Mouse (Mus musculus) layer of hippocampus, adult 2 months (tissue): ENCODE measurements around the gene Mymx. TPM values are rescaled to one million over a fixed set of nuclear protein-coding genes. Genes with fewer than 3 reads are reported as not detected.
A peak's percentile ranks its signal among the peaks of the same experiment; 100 is the strongest.

ENCODE experiments used
- DNase-seq, 2 experiments: peaks; one replicate each; pipeline ENCODE4 v3.0.0; 2022; ENCODE audit warnings: low spot score in 2 of 2
- H3K27ac ChIP-seq: fragments of 200-600 bp; 2 replicates; pipeline ENCODE4 v1.8.1; 2022
- H3K4me3 ChIP-seq: fragments of 200-600 bp; 2 replicates; pipeline ENCODE4 v1.8.1; 2022; ENCODE audit warnings: mild to moderate bottlenecking
- CTCF ChIP-seq: fragments of 200-600 bp; conservative IDR thresholded peaks from 2 replicates; pipeline ENCODE4 v1.8.1; 2022; ENCODE audit warnings: antibody characterized with exemption, mild to moderate bottlenecking, moderate library complexity
- total RNA-seq, 2 experiments: library from RNA; stranded (reverse); gene quantifications; 2 replicates each; pipeline ENCODE4 v1.2.3; 2021

Gene Mymx
- total RNA-seq, 2 experiments from 2014 or later, result not detected

- peak overlapping the region; percentile 58 for H3K27ac ChIP-seq
- no peak for TF ChIP-seq CTCF
- no peak for DNase-seq
- peak overlapping the region; percentile 15; the same call in 1 of the 2 replicates for H3K4me3 ChIP-seq
Measured at GRCm38 (mm10) chr17:45591701-45592605, 9.9 kb downstream of the Mymx start.

DNA sequence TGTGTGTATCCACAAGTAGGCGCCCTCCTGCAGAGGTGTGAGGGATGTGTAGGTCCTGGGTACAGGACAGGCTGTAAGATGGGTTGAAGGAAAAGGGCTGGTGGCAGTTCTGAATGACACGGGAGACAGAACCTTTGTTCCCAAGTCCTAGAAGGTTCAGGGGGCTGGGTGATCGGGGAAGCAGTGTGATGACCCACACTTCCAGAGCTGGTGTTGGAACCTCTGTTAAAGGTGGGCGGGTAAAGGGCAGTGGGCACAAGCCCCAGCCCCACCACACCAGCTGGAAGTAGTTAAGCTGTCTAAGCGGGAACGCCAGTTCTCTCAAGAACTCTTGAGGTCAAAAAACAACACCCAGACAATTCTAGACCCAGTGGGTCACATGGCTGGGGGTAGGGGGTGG, 11.5 kb downstream of the Mymx start:
- no peak for TF ChIP-seq CTCF
- Histone ChIP-seq H3K27ac (no peak overlapping the region), H3K4me3 (no peak overlapping the region)
- no peak for DNase-seq

DNA sequence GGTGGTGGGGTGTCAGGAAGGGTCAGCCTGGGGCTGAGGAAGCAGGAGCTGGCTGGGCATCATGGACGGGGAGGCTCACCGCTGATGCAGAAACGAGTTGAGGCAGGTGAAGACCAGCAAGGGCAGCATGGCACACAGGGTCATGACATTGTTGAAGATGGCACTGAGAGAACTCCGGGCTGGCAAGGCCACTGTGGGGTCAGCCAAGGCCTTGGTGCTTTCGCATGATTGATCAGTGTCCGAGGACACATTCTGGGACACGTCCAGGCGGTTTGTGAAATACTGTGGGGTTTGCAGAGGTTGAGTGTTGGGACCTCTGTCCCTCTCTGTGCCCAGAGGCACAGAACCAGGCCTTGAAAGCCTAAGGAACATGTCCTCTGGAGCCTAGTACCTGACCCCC, 12.1 kb downstream of the Mymx start:
- TF ChIP-seq CTCF, result no peak
- H3K27ac ChIP-seq, result no peak overlapping the region
- DNase-seq, result no peak
- H3K4me3 ChIP-seq, result no peak overlapping the region

DNA sequence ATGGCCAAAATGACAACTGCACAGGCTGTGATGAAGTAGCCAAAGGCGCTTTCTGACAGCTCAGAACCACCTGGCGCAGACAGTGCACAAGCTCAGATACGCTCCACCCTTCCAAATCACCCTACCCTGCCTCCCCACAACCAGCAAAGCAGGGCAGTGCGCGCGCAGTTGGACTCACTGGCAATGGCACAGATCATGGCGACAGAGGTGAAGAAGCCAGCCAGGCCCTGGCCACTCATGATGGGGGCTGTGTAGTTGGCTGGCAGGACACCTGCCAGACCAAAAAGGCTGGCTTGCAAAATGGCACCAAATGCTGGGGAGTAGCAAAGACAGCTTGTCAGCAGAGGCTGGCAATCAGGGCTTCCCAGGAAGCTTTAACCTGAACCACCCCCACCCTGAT, 12.7 kb downstream of the Mymx start:
- TF ChIP-seq CTCF, result no peak
- H3K4me3 ChIP-seq, result no peak overlapping the region
- DNase-seq, result no peak
- no peak overlapping the region for H3K27ac ChIP-seq

- TF ChIP-seq CTCF, result no peak
- no peak for DNase-seq
- H3K4me3 ChIP-seq, result no peak overlapping the region
- no peak overlapping the region for H3K27ac ChIP-seq
Measured at GRCm38 (mm10) chr17:45588370-45588769, 13.5 kb downstream of the Mymx start.

GRCm38 (mm10) chr17:45586449-45586837, 15.5 kb downstream of the Mymx start:
- no peak for DNase-seq
- peak; percentile 64 for TF ChIP-seq CTCF
- no peak overlapping the region for H3K4me3 ChIP-seq
- H3K27ac ChIP-seq, result no peak overlapping the region

DNA sequence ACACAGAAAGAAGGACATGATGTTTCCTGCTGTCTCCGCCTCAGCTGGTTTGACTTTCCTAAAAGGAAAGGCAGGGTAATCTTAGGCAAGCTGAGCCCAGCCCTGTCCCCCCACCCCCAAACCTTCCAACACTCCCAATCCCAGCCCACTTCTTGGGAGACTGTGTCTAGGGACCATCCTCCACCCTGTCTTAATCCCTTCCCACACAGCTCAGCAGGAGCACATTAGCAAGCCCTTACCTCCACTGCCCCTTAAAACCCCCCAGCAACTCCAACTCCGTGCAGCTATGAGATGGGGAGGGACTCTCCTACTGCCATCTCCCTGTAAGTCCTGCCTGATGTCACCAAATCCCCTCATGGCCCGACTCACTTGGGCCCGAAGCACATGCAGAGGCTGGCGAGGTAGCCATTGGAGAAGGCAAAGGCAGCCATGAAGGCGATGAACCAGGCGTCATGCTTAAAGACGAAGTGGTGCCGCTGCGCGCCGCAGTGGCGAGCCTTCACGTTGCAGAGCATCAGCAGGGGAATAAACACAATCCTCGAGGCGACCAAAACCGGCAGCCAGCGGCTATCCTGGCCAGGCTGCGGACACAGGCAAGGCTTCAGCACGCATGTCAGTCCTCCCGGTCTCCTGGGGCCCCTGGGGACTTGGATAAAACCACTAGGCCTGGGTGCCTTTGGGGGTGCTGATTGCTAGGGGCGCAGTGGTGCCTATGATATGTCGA, 16.0 kb downstream of the Mymx start:
- Histone ChIP-seq H3K4me3 (no peak overlapping the region), H3K27ac (peak overlapping the region; percentile 70)
- DNase-seq, result no peak
- no peak for TF ChIP-seq CTCF

- H3K4me3 ChIP-seq, result no peak overlapping the region; the same call in 1 of the 2 replicates
- TF ChIP-seq CTCF, result peak; percentile 99
- peak; percentile 70 to 77 for DNase-seq
- peak overlapping the region; percentile 70 for H3K27ac ChIP-seq
Measured at GRCm38 (mm10) chr17:45584939-45585678, 16.8 kb downstream of the Mymx start.

DNA sequence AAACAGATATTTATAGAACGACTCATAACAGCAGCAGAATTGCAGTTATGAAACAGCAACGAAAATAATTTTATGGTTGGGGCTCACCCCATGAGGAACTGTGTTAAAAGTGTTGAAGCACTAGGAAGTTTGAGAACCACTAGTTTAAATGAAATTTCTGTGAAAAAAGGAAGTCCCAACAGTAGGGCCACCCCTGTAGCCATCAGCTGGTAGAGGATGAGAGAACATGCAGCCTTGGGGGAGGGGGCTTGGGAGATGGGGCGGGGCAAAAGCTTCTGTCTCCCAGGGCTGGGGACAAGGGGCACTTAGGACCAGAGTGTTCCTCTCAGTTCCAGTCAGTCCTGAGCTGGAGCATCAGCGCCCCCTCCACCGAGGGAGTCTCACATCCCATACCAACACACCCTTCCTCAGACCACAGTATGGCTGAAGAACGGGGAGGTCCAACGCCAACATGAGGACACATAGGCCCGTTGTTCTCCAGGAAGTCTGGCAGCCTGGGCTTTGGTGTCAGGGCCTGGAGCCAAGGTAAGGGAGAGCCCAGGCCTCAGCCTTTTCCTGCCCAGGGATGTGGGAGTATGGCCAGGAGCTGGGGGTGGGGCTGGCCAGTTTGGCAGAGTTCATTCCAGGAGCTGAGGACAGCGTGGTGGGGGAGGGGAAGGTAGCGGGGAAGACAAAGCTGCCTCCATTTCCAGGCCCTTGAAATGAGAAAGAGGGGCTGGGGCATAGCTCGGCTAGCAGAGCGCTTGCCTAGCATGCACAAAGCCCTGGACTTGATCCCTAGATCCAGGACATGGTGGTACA, 17.6 kb downstream of the Mymx start:
- no peak for TF ChIP-seq CTCF
- peak overlapping the region; percentile 70 for H3K27ac ChIP-seq
- no peak overlapping the region; the same call in 1 of the 2 replicates for H3K4me3 ChIP-seq
- peak; percentile 70 to 77 for DNase-seq

- TF ChIP-seq CTCF, result peak; percentile 79
- Histone ChIP-seq H3K27ac (no peak overlapping the region), H3K4me3 (no peak overlapping the region)
- DNase-seq, result no peak
Measured at GRCm38 (mm10) chr17:45582715-45583355, 19.1 kb downstream of the Mymx start.

DNA sequence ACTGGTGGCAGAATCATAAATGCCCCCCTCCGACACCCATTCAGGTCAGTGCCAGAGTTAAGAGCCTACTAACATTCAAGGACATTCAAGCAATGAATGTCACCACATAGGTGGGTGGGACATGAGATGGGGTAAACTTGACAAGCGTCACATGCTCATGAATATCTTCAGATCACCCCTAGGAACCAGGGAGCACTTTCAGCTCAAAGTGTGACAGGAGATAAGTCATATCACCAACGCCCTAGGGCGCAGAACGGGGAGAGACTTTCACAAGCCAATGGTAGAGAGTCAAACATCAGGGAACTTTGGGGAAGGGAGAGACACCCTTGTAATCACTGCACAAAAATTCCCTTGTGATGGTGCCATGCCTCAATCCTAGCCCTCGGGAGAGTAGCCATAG, 19.7 kb downstream of the Mymx start:
- no peak for TF ChIP-seq CTCF
- no peak for DNase-seq
- H3K27ac ChIP-seq, result no peak overlapping the region
- H3K4me3 ChIP-seq, result no peak overlapping the region

GRCm38 (mm10) chr17:45581567-45581983, 20.3 kb downstream of the Mymx start:
- DNase-seq, result peak in 1 of 2 experiments; percentile 71
- peak; percentile 96 for TF ChIP-seq CTCF
- H3K4me3 ChIP-seq, result no peak overlapping the region
- peak overlapping the region; percentile 43; the same call in 1 of the 2 replicates for H3K27ac ChIP-seq
